10 mouse cellular contexts compared by ENCODE assay signal in the genomic region with DNA sequence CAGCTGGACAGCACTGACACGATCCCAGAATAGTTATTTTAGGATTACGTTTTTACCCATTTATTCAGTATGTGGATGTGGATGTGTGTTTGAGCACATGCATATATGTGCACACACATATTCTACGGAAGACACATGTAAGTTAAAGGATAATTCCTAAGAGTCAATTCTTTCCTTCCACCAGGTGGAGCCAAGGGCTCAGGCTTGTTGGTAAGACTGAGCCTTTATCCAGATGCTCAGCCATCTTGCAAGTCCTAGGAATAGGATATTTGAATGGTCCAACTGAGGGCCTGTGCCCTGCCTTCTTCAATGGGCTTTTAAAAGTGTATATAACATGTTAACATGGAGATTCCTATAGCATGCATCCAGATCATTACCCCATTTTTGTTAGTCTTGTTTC. TPM values are rescaled to one million over a fixed set of nuclear protein-coding genes. Genes with fewer than 3 reads are reported as not detected.
DNase-seq lines count a peak whose midpoint lies in the region; ATAC-seq lines count a peak whose summit lies in the region.
"Had no signal": no experiment of that assay in that cellular context is flagged by ENCODE, and none has a peak within 500 bp of the region (broad histone marks: within the 10 kb centered on the region; RNA-seq: fewer than 3 reads in every experiment).

No protein-coding gene starts in this region.

- H3K4me1 ChIP-seq in heart, embryonic 15.5 days (replicated peaks), result peaks cover 25% of the 10 kb centered on the region
- H3K4me1 ChIP-seq in embryonic facial prominence, embryonic 14.5 days (ENCODE audit: control insufficient read depth, insufficient read depth, low read length), result no peaks in the 10 kb centered on the region
- no peaks in the 10 kb centered on the region for H3K4me1 ChIP-seq in midbrain, embryonic 13.5 days (replicated peaks)
- H3K4me1 ChIP-seq: embryonic facial prominence, embryonic 12.5 days had no signal

- H3K4me2 ChIP-seq in heart, embryonic 15.5 days, result no peak overlapping the region
- H3K4me2 ChIP-seq in embryonic facial prominence, embryonic 14.5 days (ENCODE audit: low read depth, low read length), result no peak overlapping the region
- H3K4me2 ChIP-seq in midbrain, embryonic 13.5 days (replicated peaks), result no peak overlapping the region
- H3K4me2 ChIP-seq: embryonic facial prominence, embryonic 12.5 days; limb, embryonic 15.5 days had no signal

- no peaks in the 10 kb centered on the region for H3K27me3 ChIP-seq in heart, embryonic 15.5 days
- no peaks in the 10 kb centered on the region for H3K27me3 ChIP-seq in embryonic facial prominence, embryonic 14.5 days (replicated peaks; ENCODE audit: control insufficient read depth, insufficient read depth, low read length)
- H3K27me3 ChIP-seq in midbrain, embryonic 13.5 days, result no peaks in the 10 kb centered on the region
- H3K27me3 ChIP-seq: embryonic facial prominence, embryonic 12.5 days; limb, embryonic 15.5 days had no signal

- no peak for DNase-seq in heart, adult 18-20 months
- DNase-seq in right cerebral cortex, adult 2 months (ENCODE audit: low spot score in 2 of 2), result peak; percentile 53 to 55
- no peak for DNase-seq in right cerebral cortex, postnatal 4 days
- peak; percentile 71 for DNase-seq in embryonic facial prominence, embryonic 14.5 days (ENCODE audit: low spot score)
- peak; percentile 15 for DNase-seq in lung, postnatal 14 days
- no peak for DNase-seq in spleen, adult 12 weeks (ENCODE audit: low spot score)

- no peak for ATAC-seq in heart, embryonic 15.5 days (replicated peaks; ENCODE audit: insufficient number of reproducible peaks, insufficient read depth, low FRiP score, low read depth)
- ATAC-seq in embryonic facial prominence, embryonic 14.5 days (ENCODE audit: low read depth), result no peak
- ATAC-seq in midbrain, embryonic 13.5 days, result no peak

- H3K36me3 ChIP-seq in heart, embryonic 15.5 days, result peaks cover 24% of the 10 kb centered on the region
- H3K36me3 ChIP-seq in embryonic facial prominence, embryonic 14.5 days (ENCODE audit: control insufficient read depth, insufficient read depth, low read length), result no peaks in the 10 kb centered on the region
- H3K36me3 ChIP-seq in midbrain, embryonic 13.5 days, result no peaks in the 10 kb centered on the region
- H3K36me3 ChIP-seq: embryonic facial prominence, embryonic 12.5 days; limb, embryonic 15.5 days had no signal

- no peak overlapping the region for H3K9ac ChIP-seq in heart, embryonic 15.5 days
- H3K9ac ChIP-seq in embryonic facial prominence, embryonic 14.5 days (ENCODE audit: low read depth, low read length), result no peak overlapping the region
- H3K9ac ChIP-seq in midbrain, embryonic 13.5 days (replicated peaks), result no peak overlapping the region
- H3K9ac ChIP-seq: embryonic facial prominence, embryonic 12.5 days; limb, embryonic 15.5 days had no signal

- H3K4me3 ChIP-seq in heart, embryonic 15.5 days, result no peak overlapping the region
- H3K4me3 ChIP-seq in embryonic facial prominence, embryonic 14.5 days (ENCODE audit: low read depth, low read length), result no peak overlapping the region
- H3K4me3 ChIP-seq in midbrain, embryonic 13.5 days (replicated peaks), result no peak overlapping the region
- H3K4me3 ChIP-seq: embryonic facial prominence, embryonic 12.5 days; limb, embryonic 15.5 days had no signal

- H3K27ac ChIP-seq in heart, embryonic 15.5 days, result 0 out of 2 replicates have a peak overlapping the region, but pooled peaks have one; percentile 84
- no peak overlapping the region for H3K27ac ChIP-seq in embryonic facial prominence, embryonic 14.5 days (replicated peaks; ENCODE audit: low read depth, low read length)
- H3K27ac ChIP-seq in midbrain, embryonic 13.5 days, result no peak overlapping the region
- H3K27ac ChIP-seq: embryonic facial prominence, embryonic 12.5 days; limb, embryonic 15.5 days had no signal

- H3K9me3 ChIP-seq in heart, embryonic 15.5 days (replicated peaks), result no peaks in the 10 kb centered on the region
- H3K9me3 ChIP-seq in embryonic facial prominence, embryonic 14.5 days (ENCODE audit: control insufficient read depth, low read length), result no peaks in the 10 kb centered on the region
- H3K9me3 ChIP-seq in midbrain, embryonic 13.5 days, result no peaks in the 10 kb centered on the region
- H3K9me3 ChIP-seq: embryonic facial prominence, embryonic 12.5 days; limb, embryonic 15.5 days had no signal

- 74% methylated on average over 3 of the region's 3 CpGs for WGBS in heart, embryonic 15.5 days
- 84% methylated on average over 3 of the region's 3 CpGs for WGBS in embryonic facial prominence, embryonic 14.5 days
- WGBS in midbrain, embryonic 13.5 days, result 89% methylated on average over 3 of the region's 3 CpGs

RNA-seq across cellular contexts. Expression of a gene that starts 38.8 kb away (rescaled TPM):
- 10.1 and 12.1 TPM in 2 replicates for polyA plus RNA-seq in heart, embryonic 15.5 days (2015; fragmentation: Nextera tagmentation; extraction: Ambion mirVana)
- total RNA-seq in heart, adult 18-20 months (2021), result 100 to 1,000 TPM in 1 of 2 experiments, 10 to 100 TPM in 1; 95.0 to 113 TPM
- 20.5 and 23.4 TPM in 2 replicates for polyA plus RNA-seq in embryonic facial prominence, embryonic 14.5 days (2014; fragmentation: Nextera tagmentation; extraction: Ambion mirVana)
- 5.3 and 6.6 TPM in 2 replicates for polyA plus RNA-seq in midbrain, embryonic 13.5 days (2015; fragmentation: Nextera tagmentation; extraction: Ambion mirVana)

RNA-seq across cellular contexts. Expression of a gene that starts 43.9 kb away (rescaled TPM):
- 1,445 and 1,519 TPM in 2 replicates for polyA plus RNA-seq in heart, embryonic 15.5 days (2015; fragmentation: Nextera tagmentation; extraction: Ambion mirVana)
- 1,000 to 10,000 TPM; 1,714 to 1,786 TPM for total RNA-seq in heart, adult 18-20 months (2021)
- 358 and 490 TPM in 2 replicates for polyA plus RNA-seq in embryonic facial prominence, embryonic 14.5 days (2014; fragmentation: Nextera tagmentation; extraction: Ambion mirVana)
- polyA plus RNA-seq in midbrain, embryonic 13.5 days (2015; fragmentation: Nextera tagmentation; extraction: Ambion mirVana), result 1.1 and 1.7 TPM in 2 replicates

Comparison
In these comparisons a context has a peak if more than half of its experiments do, and no peak if none do; other contexts are left out.
1. DNase-seq: peak in right cerebral cortex, adult 2 months (2 of 2), embryonic facial prominence, embryonic 14.5 days (single experiment) and lung, postnatal 14 days (single experiment); none in heart, adult 18-20 months (0 of 2), right cerebral cortex, postnatal 4 days (single experiment) and spleen, adult 12 weeks (single experiment).
2. RNA of a gene that starts 43.9 kb away (polyA plus RNA-seq): 1,445 to 1,519 TPM in heart, embryonic 15.5 days and 358 to 490 TPM in embryonic facial prominence, embryonic 14.5 days; 1.1 to 1.7 TPM in midbrain, embryonic 13.5 days; every median in the first group is over 100 times any median in the second.